Mouse (Mus musculus): ENCODE results near the gene Fsip1.

Gene Fsip1

DNA sequence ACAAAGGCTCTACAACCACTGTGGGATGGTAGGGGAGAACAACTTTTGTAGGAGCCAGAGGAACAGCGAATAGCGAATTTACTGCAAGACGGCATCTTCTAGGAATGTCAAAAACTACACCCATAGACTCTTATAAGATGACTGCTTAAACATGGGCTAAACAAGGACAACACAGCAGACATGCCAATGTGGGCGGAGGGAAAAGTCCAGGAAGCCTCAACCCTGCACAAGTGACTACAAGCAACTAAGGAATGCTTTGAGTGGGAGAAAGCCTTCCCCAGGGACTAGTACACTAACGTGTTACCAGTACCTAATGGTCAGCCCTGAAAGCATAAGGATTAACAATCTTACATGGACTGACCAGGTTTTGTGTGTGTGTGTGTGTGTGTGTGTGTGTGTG lies 165.5 kb downstream of the Fsip1 start:
- no peak for DNase-seq (ENCODE audit: extremely low spot score)

DNA sequence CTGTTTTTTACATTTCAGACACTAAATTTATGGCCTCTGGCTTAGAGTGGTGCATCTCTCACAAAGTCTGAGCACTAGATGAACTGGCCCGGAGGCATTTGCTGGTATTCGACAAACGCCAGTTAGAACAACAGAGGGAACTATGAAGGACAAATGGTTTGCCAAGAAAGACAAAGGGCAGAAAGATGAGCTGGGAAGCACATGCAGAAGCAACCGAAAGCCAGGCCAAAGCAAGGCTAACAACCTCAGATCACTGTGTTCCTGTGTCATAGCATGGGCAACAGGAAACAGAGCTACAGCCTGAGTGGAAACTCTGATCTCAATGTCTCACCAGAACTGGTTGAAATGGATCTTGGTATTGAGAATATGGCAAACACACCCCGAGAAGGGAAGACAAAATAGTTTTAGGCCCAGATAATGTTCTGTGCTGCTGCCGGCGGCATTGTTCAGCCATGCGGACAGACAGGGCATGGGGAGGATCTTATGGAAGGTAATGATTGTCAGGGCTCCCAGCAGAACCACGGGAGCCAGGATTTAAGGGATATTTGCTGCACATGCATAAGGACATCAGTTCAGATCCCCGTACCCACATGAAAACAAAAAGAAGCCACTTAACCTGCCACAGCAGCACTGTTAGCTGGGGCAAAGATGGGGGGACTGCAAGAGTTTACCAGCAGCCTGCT lies 169.6 kb downstream of the Fsip1 start:
- no peak for DNase-seq (ENCODE audit: extremely low spot score)

GRCm38 (mm10) chr2:118085647-118086046 lies 171.1 kb downstream of the Fsip1 start:
- DNase-seq (ENCODE audit: extremely low spot score): no peak

- DNase-seq (ENCODE audit: extremely low spot score): no peak
Measured at GRCm38 (mm10) chr2:118084693-118085092, 172.1 kb downstream of the Fsip1 start.

GRCm38 (mm10) chr2:118083652-118084051 lies 173.1 kb downstream of the Fsip1 start:
- DNase-seq (ENCODE audit: extremely low spot score): no peak

GRCm38 (mm10) chr2:118081581-118081980 lies 175.2 kb downstream of the Fsip1 start:
- DNase-seq (ENCODE audit: extremely low spot score): no peak
